Mouse (Mus musculus): Measurements from ENCODE around the gene Olfr1287. TPM values are rescaled to one million over a fixed set of nuclear protein-coding genes. Genes with fewer than 3 reads are reported as not detected.

Gene Olfr1287
- not detected for polyA plus RNA-seq (2017; shearing (Covaris generic))

GRCm38 (mm10) chr2:111448842-111449241 lies at the start of gene Olfr1287:
Gene Olfr1287 (plus strand): TSS chr2:111449142.

GRCm38 (mm10) chr2:111422931-111423330 lies 26.0 kb upstream of the Olfr1287 start, which contains the start of gene Olfr1286:
Gene Olfr1286 (minus strand): TSS chr2:111423115.

GRCm38 (mm10) chr2:111473801-111474200 lies 24.9 kb downstream of the Olfr1287 start, which contains the start of gene Olfr1288:
Gene Olfr1288 (plus strand): TSS chr2:111474101.

GRCm38 (mm10) chr2:111480519-111480918 lies 31.6 kb downstream of the Olfr1287 start, which contains the start of gene Olfr1289:
Gene Olfr1289 (plus strand): TSS chr2:111480819.

GRCm38 (mm10) chr2:111493729-111494128 lies 44.8 kb downstream of the Olfr1287 start, which contains the start of gene Olfr1290:
Gene Olfr1290 (minus strand): TSS chr2:111493829.

GRCm38 (mm10) chr2:111496880-111497279 lies 47.9 kb downstream of the Olfr1287 start, which contains the start of gene Olfr1291-ps1:
Gene Olfr1291-ps1 (plus strand): TSS chr2:111497180.

Other genes with a start within 250 kb of the Olfr1287 start
- not detected for gene 4930430A15Rik, start 219.5 kb upstream of the Olfr1287 start, polyA plus RNA-seq (2017; shearing (Covaris generic))
- not detected for gene Olfr1275, start 213.9 kb upstream of the Olfr1287 start, polyA plus RNA-seq (2017; shearing (Covaris generic))
- not detected for gene Olfr1276, start 194.6 kb upstream of the Olfr1287 start, polyA plus RNA-seq (2017; shearing (Covaris generic))
- gene Olfr1277, start 175.0 kb upstream of the Olfr1287 start, polyA plus RNA-seq (2017; shearing (Covaris generic)) = not detected
- gene Olfr1278, start 159.0 kb upstream of the Olfr1287 start, polyA plus RNA-seq (2017; shearing (Covaris generic)) = not detected
- gene Olfr1279, start 148.5 kb upstream of the Olfr1287 start, polyA plus RNA-seq (2017; shearing (Covaris generic)) = not detected
- gene Olfr1280, start 135.1 kb upstream of the Olfr1287 start, polyA plus RNA-seq (2017; shearing (Covaris generic)) = not detected
- not detected for gene Olfr1281, start 122.6 kb upstream of the Olfr1287 start, polyA plus RNA-seq (2017; shearing (Covaris generic))
- not detected for gene Olfr1282, start 113.1 kb upstream of the Olfr1287 start, polyA plus RNA-seq (2017; shearing (Covaris generic))
- not detected for gene Olfr1283, start 82.4 kb upstream of the Olfr1287 start, polyA plus RNA-seq (2017; shearing (Covaris generic))
- not detected for gene Olfr1284, start 73.6 kb upstream of the Olfr1287 start, polyA plus RNA-seq (2017; shearing (Covaris generic))
- not detected for gene Olfr1286, start 26.0 kb upstream of the Olfr1287 start, polyA plus RNA-seq (2017; shearing (Covaris generic))
- not detected for gene Olfr1288, start 25.0 kb downstream of the Olfr1287 start, polyA plus RNA-seq (2017; shearing (Covaris generic))
- not detected for gene Olfr1289, start 31.7 kb downstream of the Olfr1287 start, polyA plus RNA-seq (2017; shearing (Covaris generic))
- not detected for gene Olfr1290, start 44.7 kb downstream of the Olfr1287 start, polyA plus RNA-seq (2017; shearing (Covaris generic))
- 0.11 TPM for gene Olfr1291-ps1, start 48.0 kb downstream of the Olfr1287 start, polyA plus RNA-seq (2017; shearing (Covaris generic))
- gene Olfr1293-ps, start 76.1 kb downstream of the Olfr1287 start, polyA plus RNA-seq (2017; shearing (Covaris generic)) = 0.11 TPM
- gene Olfr1294, start 91.1 kb downstream of the Olfr1287 start, polyA plus RNA-seq (2017; shearing (Covaris generic)) = not detected
- not detected for gene Olfr1295, start 120.5 kb downstream of the Olfr1287 start, polyA plus RNA-seq (2017; shearing (Covaris generic))
- gene Olfr1297, start 177.4 kb downstream of the Olfr1287 start, polyA plus RNA-seq (2017; shearing (Covaris generic)) = not detected
- not detected for gene Olfr1298, start 200.1 kb downstream of the Olfr1287 start, polyA plus RNA-seq (2017; shearing (Covaris generic))
- not detected for gene Olfr1299, start 212.3 kb downstream of the Olfr1287 start, polyA plus RNA-seq (2017; shearing (Covaris generic))